Mouse (Mus musculus): ENCODE results near the gene Larp1b. TPM values are rescaled to one million over a fixed set of nuclear protein-coding genes. Genes with fewer than 3 reads are reported as not detected.

The Larp1b gene
- polyA plus RNA-seq (2012; rRNA removed) = 14.5 and 15.7 TPM in 2 replicates

GRCm38 (mm10) chr3:40949170-40949902 lies at the start of gene Larp1b:
TSS of gene Larp1b (plus strand) at chr3:40949828.

GRCm38 (mm10) chr3:40902443-40902842 lies 47.2 kb upstream of the Larp1b start, which contains the start of gene 1700034I23Rik:
TSS of gene 1700034I23Rik (minus strand) at chr3:40902543.

GRCm38 (mm10) chr3:41082885-41083789 lies 133.5 kb downstream of the Larp1b start, which contains the start of gene Pgrmc2:
TSS of gene Pgrmc2 (minus strand) at chr3:41083046.

Other genes starting within 250 kb of the Larp1b start
- gene Slc25a31, start 241.0 kb upstream of the Larp1b start, polyA plus RNA-seq (2012; rRNA removed) = 0.02 and 0.03 TPM in 2 replicates
- 3.3 and 3.8 TPM in 2 replicates for gene Hspa4l, start 205.3 kb upstream of the Larp1b start, polyA plus RNA-seq (2012; rRNA removed)
- 9.4 and 9.9 TPM in 2 replicates for gene Plk4, start 149.8 kb upstream of the Larp1b start, polyA plus RNA-seq (2012; rRNA removed)
- 2.0 and 2.2 TPM in 2 replicates for gene Mfsd8, start 102.9 kb upstream of the Larp1b start, polyA plus RNA-seq (2012; rRNA removed)
- 4.0 and 4.2 TPM in 2 replicates for gene Abhd18, start 102.9 kb upstream of the Larp1b start, polyA plus RNA-seq (2012; rRNA removed)
- gene 1700034I23Rik, start 47.3 kb upstream of the Larp1b start, polyA plus RNA-seq (2012; rRNA removed) = not detected in 2 replicates
- gene Pgrmc2, start 133.2 kb downstream of the Larp1b start, polyA plus RNA-seq (2012; rRNA removed) = 13.0 and 13.7 TPM in 2 replicates

Data from liver, embryonic 18 days (tissue).